Comparison of ENCODE assay signal across 11 mouse cellular contexts in the genomic region with DNA sequence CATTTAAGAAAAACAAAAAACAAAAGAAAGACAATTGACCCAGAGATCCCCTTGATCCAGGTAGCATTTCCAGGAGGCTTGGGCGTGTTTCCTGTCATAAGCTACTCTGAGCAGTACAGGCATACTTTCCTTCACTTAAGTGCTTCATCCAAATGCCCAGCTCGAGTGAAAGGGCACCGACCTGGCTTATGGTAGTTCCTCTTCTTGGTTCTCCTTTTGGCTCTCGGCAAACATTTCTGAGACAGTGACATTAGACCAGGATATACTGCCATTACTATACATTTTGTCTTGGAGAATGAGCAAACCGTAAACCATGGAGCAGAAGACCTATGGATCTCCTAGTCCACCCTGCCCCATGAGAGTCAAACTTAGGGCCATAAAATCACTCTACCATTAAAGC. TPM values are rescaled to one million over a fixed set of nuclear protein-coding genes. Genes with fewer than 3 reads are reported as not detected.
A peak's percentile ranks its signal among the peaks of the same experiment; 100 is the strongest.
DNase-seq lines count a peak whose midpoint lies in the region; ATAC-seq lines count a peak whose summit lies in the region.
"Had no signal": no experiment of that assay in that cellular context is flagged by ENCODE, and none has a peak within 500 bp of the region (broad histone marks: within the 10 kb centered on the region; RNA-seq: fewer than 3 reads in every experiment).

No protein-coding gene starts in this region.

- H3K4me3 ChIP-seq in lung, embryonic 16.5 days (ENCODE audit: low read length): no peak overlapping the region
- H3K4me3 ChIP-seq in forebrain, embryonic 15.5 days: no peak overlapping the region
- peak overlapping the region; percentile 81 for H3K4me3 ChIP-seq in liver, embryonic 12.5 days
- H3K4me3 ChIP-seq in neural tube, embryonic 15.5 days (replicated peaks): peak overlapping the region; percentile 20; the same call in 1 of the 2 replicates
- H3K4me3 ChIP-seq: heart, embryonic 15.5 days; limb, embryonic 15.5 days had no signal

- DNase-seq in lung, postnatal 25 days (ENCODE audit: low spot score): no peak
- no peak for DNase-seq in spleen, postnatal 4 days (ENCODE audit: low spot score in 2 of 2)
- no peak for DNase-seq in adipocyte (ENCODE audit: low spot score)
- DNase-seq: right cerebral cortex, postnatal 4 days had no signal

- H3K4me1 ChIP-seq in lung, embryonic 16.5 days (replicated peaks; ENCODE audit: control insufficient read depth, insufficient read depth, low read length): peaks cover 16% of the 10 kb centered on the region
- peaks cover 40% of the 10 kb centered on the region for H3K4me1 ChIP-seq in forebrain, embryonic 15.5 days
- H3K4me1 ChIP-seq in liver, embryonic 12.5 days: peaks cover 71% of the 10 kb centered on the region
- peaks cover 54% of the 10 kb centered on the region for H3K4me1 ChIP-seq in neural tube, embryonic 15.5 days

- no peak overlapping the region for H3K27ac ChIP-seq in lung, embryonic 16.5 days (ENCODE audit: low read length)
- no peak overlapping the region for H3K27ac ChIP-seq in forebrain, embryonic 15.5 days (replicated peaks)
- H3K27ac ChIP-seq in liver, embryonic 12.5 days: no peak overlapping the region
- no peak overlapping the region for H3K27ac ChIP-seq in neural tube, embryonic 15.5 days (replicated peaks)
- H3K27ac ChIP-seq: heart, embryonic 15.5 days; limb, embryonic 15.5 days had no signal

- H3K36me3 ChIP-seq in lung, embryonic 16.5 days (ENCODE audit: control insufficient read depth, insufficient read depth, low read length): no peaks in the 10 kb centered on the region
- no peaks in the 10 kb centered on the region for H3K36me3 ChIP-seq in forebrain, embryonic 15.5 days
- H3K36me3 ChIP-seq in liver, embryonic 12.5 days: peaks cover 5% of the 10 kb centered on the region
- H3K36me3 ChIP-seq in neural tube, embryonic 15.5 days: no peaks in the 10 kb centered on the region
- H3K36me3 ChIP-seq: heart, embryonic 15.5 days; limb, embryonic 15.5 days had no signal

- H3K9ac ChIP-seq in lung, embryonic 16.5 days (ENCODE audit: low read length): no peak overlapping the region
- no peak overlapping the region for H3K9ac ChIP-seq in forebrain, embryonic 15.5 days (replicated peaks)
- no peak overlapping the region for H3K9ac ChIP-seq in liver, embryonic 12.5 days
- no peak overlapping the region for H3K9ac ChIP-seq in neural tube, embryonic 15.5 days (replicated peaks)
- H3K9ac ChIP-seq: heart, embryonic 15.5 days; limb, embryonic 15.5 days had no signal

- peak overlapping the region; percentile 98; the same call in 1 of the 2 replicates for H3K4me2 ChIP-seq in lung, embryonic 16.5 days (ENCODE audit: low read depth, low read length)
- peak overlapping the region; percentile 74 for H3K4me2 ChIP-seq in forebrain, embryonic 15.5 days (replicated peaks)
- peak overlapping the region; percentile 99 for H3K4me2 ChIP-seq in liver, embryonic 12.5 days
- peak overlapping the region; percentile 82 for H3K4me2 ChIP-seq in neural tube, embryonic 15.5 days
- H3K4me2 ChIP-seq: limb, embryonic 15.5 days had no signal

- H3K9me3 ChIP-seq in lung, embryonic 16.5 days (ENCODE audit: control insufficient read depth, low read length): no peaks in the 10 kb centered on the region
- H3K9me3 ChIP-seq in forebrain, embryonic 15.5 days: no peaks in the 10 kb centered on the region
- no peaks in the 10 kb centered on the region for H3K9me3 ChIP-seq in liver, embryonic 12.5 days (replicated peaks)
- H3K9me3 ChIP-seq in neural tube, embryonic 15.5 days (replicated peaks): no peaks in the 10 kb centered on the region
- H3K9me3 ChIP-seq: G1E; heart, embryonic 15.5 days; limb, embryonic 15.5 days had no signal

- WGBS in lung, embryonic 16.5 days: 76% methylated on average over 5 of the region's 5 CpGs
- WGBS in forebrain, embryonic 15.5 days: 96% methylated on average over 5 of the region's 5 CpGs
- WGBS in liver, embryonic 12.5 days (ENCODE audit: insufficient replicate concordance): 67% methylated on average over 5 of the region's 5 CpGs
- WGBS in neural tube, embryonic 15.5 days: 85% methylated on average over 5 of the region's 5 CpGs

- no peaks in the 10 kb centered on the region for H3K27me3 ChIP-seq in lung, embryonic 16.5 days (ENCODE audit: control insufficient read depth, insufficient read depth, low read depth, low read length)
- no peaks in the 10 kb centered on the region for H3K27me3 ChIP-seq in forebrain, embryonic 15.5 days
- no peaks in the 10 kb centered on the region for H3K27me3 ChIP-seq in liver, embryonic 12.5 days (replicated peaks)
- no peaks in the 10 kb centered on the region for H3K27me3 ChIP-seq in neural tube, embryonic 15.5 days (replicated peaks)
- H3K27me3 ChIP-seq: limb, embryonic 15.5 days had no signal

- ATAC-seq in lung, embryonic 16.5 days (ENCODE audit: low read depth): no peak
- no peak for ATAC-seq in forebrain, embryonic 15.5 days (replicated peaks)
- no peak for ATAC-seq in liver, embryonic 12.5 days
- no peak for ATAC-seq in neural tube, embryonic 15.5 days (ENCODE audit: low FRiP score)

RNA-seq across cellular contexts. Expression of a gene that starts 2.8 kb away (rescaled TPM):
- polyA plus RNA-seq in lung, embryonic 16.5 days (2015; fragmentation: Nextera tagmentation; extraction: Ambion mirVana): 17.9 and 18.2 TPM in 2 replicates
- polyA plus RNA-seq in forebrain, embryonic 15.5 days (2015; fragmentation: Nextera tagmentation; extraction: Ambion mirVana): 43.8 and 46.7 TPM in 2 replicates
- 11.2 and 12.0 TPM in 2 replicates for polyA plus RNA-seq in liver, embryonic 12.5 days (2016; fragmentation: Nextera tagmentation; extraction: Ambion mirVana)
- 56.0 and 61.0 TPM in 2 replicates for polyA plus RNA-seq in neural tube, embryonic 15.5 days (2015; fragmentation: Nextera tagmentation; extraction: Ambion mirVana)

Comparison
In these comparisons a context has a peak if more than half of its experiments do, and no peak if none do; other contexts are left out.
1. H3K4me3 ChIP-seq: peak in liver, embryonic 12.5 days (single experiment) and neural tube, embryonic 15.5 days (single experiment); none in lung, embryonic 16.5 days (single experiment) and forebrain, embryonic 15.5 days (single experiment).
2. Peak in every context shown above with its lines, with median percentiles within 50 percentile points of each other: H3K4me2 ChIP-seq.